Mouse (Mus musculus): ENCODE data around the gene Gimap4.
"Not testable (repeated sequence)": the region's sequence is repeated elsewhere in the genome, so short reads cannot be mapped to it uniquely, and the experiment has no call there.

The Gimap4 gene

GRCm38 (mm10) chr6:48675931-48676859 is 8.2 kb upstream of the Gimap4 start, which contains the start of gene Gimap9:
TSS of gene Gimap9 (plus strand) at chr6:48676129.
- no peak for DNase-seq (ENCODE audit: low spot score)

GRCm38 (mm10) chr6:48676860-48677415 is 7.4 kb upstream of the Gimap4 start:
- no peak for DNase-seq (ENCODE audit: low spot score)

GRCm38 (mm10) chr6:48677492-48678345 is 6.6 kb upstream of the Gimap4 start:
- DNase-seq (ENCODE audit: low spot score): no peak

- DNase-seq (ENCODE audit: low spot score): no peak
These were observed 6.0 kb upstream of the Gimap4 start for GRCm38 (mm10) chr6:48678391-48678790.

GRCm38 (mm10) chr6:48679701-48680100 is 4.6 kb upstream of the Gimap4 start:
- no peak for DNase-seq (ENCODE audit: low spot score)

- DNase-seq (ENCODE audit: low spot score): no peak
These were observed 3.9 kb upstream of the Gimap4 start for GRCm38 (mm10) chr6:48680421-48680820.

- no peak for DNase-seq (ENCODE audit: low spot score)
These were observed 2.8 kb upstream of the Gimap4 start for GRCm38 (mm10) chr6:48681472-48682090.

GRCm38 (mm10) chr6:48682271-48682670 is 2.1 kb upstream of the Gimap4 start:
- DNase-seq (ENCODE audit: low spot score): no peak

GRCm38 (mm10) chr6:48683263-48683821 is 1.0 kb upstream of the Gimap4 start:
- DNase-seq (ENCODE audit: low spot score): not testable (repeated sequence)

- no peak for DNase-seq (ENCODE audit: low spot score)
These were observed 457 bp downstream of the Gimap4 start for GRCm38 (mm10) chr6:48684806-48685205.

- no peak for DNase-seq (ENCODE audit: low spot score)
These were observed 902 bp downstream of the Gimap4 start for GRCm38 (mm10) chr6:48685251-48685650.

GRCm38 (mm10) chr6:48685694-48686665 is 1.6 kb downstream of the Gimap4 start:
- no peak for DNase-seq (ENCODE audit: low spot score)

GRCm38 (mm10) chr6:48687077-48687476 is 2.7 kb downstream of the Gimap4 start:
- DNase-seq (ENCODE audit: low spot score): no peak

GRCm38 (mm10) chr6:48689320-48689719 is 5.0 kb downstream of the Gimap4 start:
- DNase-seq (ENCODE audit: low spot score): no peak

- no peak for DNase-seq (ENCODE audit: low spot score)
These were observed 8.6 kb downstream of the Gimap4 start for GRCm38 (mm10) chr6:48692962-48693361.

GRCm38 (mm10) chr6:48696830-48697554 is 12.6 kb downstream of the Gimap4 start:
- DNase-seq (ENCODE audit: low spot score): no peak

GRCm38 (mm10) chr6:48697555-48697930 is 13.2 kb downstream of the Gimap4 start:
- no peak for DNase-seq (ENCODE audit: low spot score)

GRCm38 (mm10) chr6:48698066-48698856 is 13.9 kb downstream of the Gimap4 start:
- DNase-seq (ENCODE audit: low spot score): no peak

- no peak for DNase-seq (ENCODE audit: low spot score)
These were observed 14.5 kb downstream of the Gimap4 start for GRCm38 (mm10) chr6:48698888-48699287.

Data from MN1 (cell line).